In genomic region chr13:112153681-112154127, GRCm38 (mm10) we compare ENCODE assay signal across 7 mouse cellular contexts.
DNase-seq lines count a peak whose midpoint lies in the region; ATAC-seq and TF ChIP-seq lines count a peak whose summit lies in the region.

No protein-coding gene starts in this region.

- TF ChIP-seq EP300 in heart, postnatal 0 days (IDR thresholded peaks at IDR 0.05; ENCODE audit: low read depth), result no peak

- no peak overlapping the region for H3K4me2 ChIP-seq in heart, postnatal 0 days (ENCODE audit: low read depth, low read length)
- 0 out of 2 replicates have a peak overlapping the region, but pooled peaks have one; percentile 38 for H3K4me2 ChIP-seq in liver, embryonic 12.5 days

- peak overlapping the region; percentile 83 for H3K27ac ChIP-seq in heart, postnatal 0 days (ENCODE audit: low read depth)
- H3K27ac ChIP-seq in liver, embryonic 12.5 days, result no peak overlapping the region
- no peak overlapping the region for H3K27ac ChIP-seq in thymus, adult 2 months (ENCODE audit: control insufficient read depth, insufficient read depth, low read length)

- 13% methylated on average over 4 of the region's 4 CpGs for WGBS in heart, postnatal 0 days
- 28% methylated on average over 4 of the region's 4 CpGs for WGBS in liver, embryonic 12.5 days (ENCODE audit: insufficient replicate concordance)
- 8% methylated on average over 4 of the region's 4 CpGs for WGBS in thymus, adult 2 months

- H3K9me3 ChIP-seq in heart, postnatal 0 days (replicated peaks; ENCODE audit: control insufficient read depth, low read length), result no peaks in the 10 kb centered on the region
- no peaks in the 10 kb centered on the region for H3K9me3 ChIP-seq in liver, embryonic 12.5 days (replicated peaks)

- no peak overlapping the region for H3K4me3 ChIP-seq in heart, postnatal 0 days (ENCODE audit: low read depth, low read length)
- no peak overlapping the region for H3K4me3 ChIP-seq in liver, embryonic 12.5 days
- no peak overlapping the region for H3K4me3 ChIP-seq in thymus, adult 2 months (ENCODE audit: control insufficient read depth, insufficient read depth, low read length)

- no peak for TF ChIP-seq CTCF in heart, postnatal 0 days (IDR thresholded peaks at IDR 0.05; ENCODE audit: low read depth)
- no peak for TF ChIP-seq CTCF in thymus, adult 2 months (IDR thresholded peaks at IDR 0.05; ENCODE audit: borderline replicate concordance, control insufficient read depth, extremely low read depth, insufficient read depth, low read length, poor library complexity)

- peaks cover 15% of the 10 kb centered on the region; the same call in 1 of the 2 replicates for H3K4me1 ChIP-seq in heart, postnatal 0 days (ENCODE audit: control insufficient read depth, insufficient read depth)
- peaks cover 7% of the 10 kb centered on the region for H3K4me1 ChIP-seq in liver, embryonic 12.5 days
- H3K4me1 ChIP-seq in thymus, adult 2 months (replicated peaks; ENCODE audit: control insufficient read depth, insufficient read depth, low read length), result peaks cover 6% of the 10 kb centered on the region

- ATAC-seq in heart, postnatal 0 days (ENCODE audit: insufficient read depth, low read depth), result peak; percentile 52
- ATAC-seq in liver, embryonic 12.5 days, result no peak

- H3K27me3 ChIP-seq in heart, postnatal 0 days (ENCODE audit: control insufficient read depth, insufficient read depth, low read length), result no peaks in the 10 kb centered on the region
- H3K27me3 ChIP-seq in liver, embryonic 12.5 days (replicated peaks), result peaks cover 39% of the 10 kb centered on the region
- H3K27me3 ChIP-seq in thymus, adult 2 months (ENCODE audit: control insufficient read depth, insufficient read depth, low read length), result no peaks in the 10 kb centered on the region

- H3K9ac ChIP-seq in heart, postnatal 0 days (replicated peaks; ENCODE audit: low read depth, low read length), result no peak overlapping the region
- H3K9ac ChIP-seq in liver, embryonic 12.5 days, result no peak overlapping the region

- no peaks in the 10 kb centered on the region for H3K36me3 ChIP-seq in heart, postnatal 0 days (replicated peaks; ENCODE audit: control insufficient read depth, insufficient read depth, low read length)
- H3K36me3 ChIP-seq in liver, embryonic 12.5 days, result no peaks in the 10 kb centered on the region
- no peaks in the 10 kb centered on the region for H3K36me3 ChIP-seq in thymus, adult 2 months (ENCODE audit: control insufficient read depth, insufficient read depth, low read length)

- TF ChIP-seq POLR2A in thymus, adult 2 months (IDR thresholded peaks at IDR 0.05; ENCODE audit: control insufficient read depth, extremely low read depth, insufficient read depth, low read length, poor library complexity), result no peak

- DNase-seq in right cerebral cortex, postnatal 10 days (ENCODE audit: low spot score in 2 of 2), result peak; percentile 25 to 34
- no peak for DNase-seq in right cerebral cortex, adult 18-20 months
- peak; percentile 89 to 92 for DNase-seq in cerebellum, postnatal 10 days
- peak; percentile 32 for DNase-seq in heart, postnatal 0 days (ENCODE audit: low spot score)
- no peak for DNase-seq in spleen, adult 18-20 months
- no peak for DNase-seq in thymus, adult 2 months

Comparison
In these comparisons a context has a peak if more than half of its experiments do, and no peak if none do; other contexts are left out.
1. DNase-seq: peak in right cerebral cortex, postnatal 10 days (2 of 2), cerebellum, postnatal 10 days (2 of 2) and heart, postnatal 0 days (single experiment); none in right cerebral cortex, adult 18-20 months (single experiment), spleen, adult 18-20 months (0 of 2) and thymus, adult 2 months (single experiment).